Comparison of ENCODE assay signal across 12 mouse cellular contexts in the genomic region with DNA sequence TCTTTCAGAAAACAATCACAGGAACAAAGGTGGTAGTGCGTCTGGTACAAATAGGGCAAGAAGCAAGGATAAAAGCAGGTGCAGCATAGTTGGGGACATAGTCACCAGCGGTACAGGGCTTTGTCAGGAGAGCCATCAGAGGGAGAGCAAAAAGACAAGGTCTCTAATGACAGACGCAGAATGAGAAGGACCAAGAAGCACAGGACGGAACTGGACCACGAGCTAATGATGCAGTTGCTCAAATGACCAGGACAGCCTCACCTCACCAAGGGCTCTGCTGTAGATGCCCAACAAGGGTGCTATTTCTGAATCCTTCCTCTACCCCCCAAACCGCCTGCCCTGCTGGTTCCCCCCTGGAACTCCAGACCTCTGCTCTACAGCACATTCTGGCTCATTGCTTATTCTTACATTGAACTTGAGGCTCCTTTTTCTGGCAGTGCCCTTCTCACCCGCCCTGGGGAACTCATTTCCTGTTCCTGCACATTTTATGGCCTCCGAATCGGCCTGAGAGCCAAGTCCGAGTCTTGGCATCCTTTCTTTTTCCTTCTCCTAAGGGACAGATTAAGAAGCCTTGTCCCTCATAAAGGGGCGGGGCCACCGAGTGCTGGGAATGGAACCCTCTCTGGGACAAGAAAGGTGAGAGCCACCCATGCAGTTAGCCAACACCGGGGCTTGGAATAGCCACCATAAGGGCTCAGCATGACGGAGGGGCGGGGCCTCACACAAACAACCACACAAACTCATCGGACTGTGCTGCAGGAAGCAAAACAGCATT. TPM values are rescaled to one million over a fixed set of nuclear protein-coding genes. Genes with fewer than 3 reads are reported as not detected.
DNase-seq lines count a peak whose midpoint lies in the region; ATAC-seq and TF ChIP-seq lines count a peak whose summit lies in the region.
"Had no signal": no experiment of that assay in that cellular context is flagged by ENCODE, and none has a peak within 500 bp of the region (broad histone marks: within the 10 kb centered on the region; RNA-seq: fewer than 3 reads in every experiment).

No protein-coding gene starts in this region.

- DNase-seq in liver, postnatal 0 days, result no peak
- DNase-seq in liver, embryonic 11.5 days (ENCODE audit: low spot score), result no peak
- peak; percentile 65 to 68 for DNase-seq in gastrocnemius, adult 8-10 months (ENCODE audit: low spot score in 2 of 2)
- peak; percentile 2 for DNase-seq in lung, postnatal 36 days
- no peak for DNase-seq in left cerebral cortex, postnatal 14 days (ENCODE audit: low spot score in 2 of 2)
- DNase-seq: adrenal gland, adult 2 months; cerebellum, postnatal 25 days; thymus, postnatal 4 days had no signal

- H3K27ac ChIP-seq in liver, postnatal 0 days (ENCODE audit: low read depth), result no peak overlapping the region
- H3K27ac ChIP-seq in liver, embryonic 11.5 days (ENCODE audit: low read depth, low read length), result no peak overlapping the region
- H3K27ac ChIP-seq in kidney, embryonic 14.5 days (ENCODE audit: low read depth, low read length), result no peak overlapping the region
- H3K27ac ChIP-seq: forebrain, embryonic 15.5 days had no signal

- no peaks in the 10 kb centered on the region for H3K36me3 ChIP-seq in liver, postnatal 0 days (replicated peaks; ENCODE audit: insufficient read depth, low read length)
- H3K36me3 ChIP-seq in liver, embryonic 11.5 days (ENCODE audit: control insufficient read depth, insufficient read depth, low read length), result no peaks in the 10 kb centered on the region
- no peaks in the 10 kb centered on the region for H3K36me3 ChIP-seq in kidney, embryonic 14.5 days (ENCODE audit: control insufficient read depth, insufficient read depth, low read length)
- H3K36me3 ChIP-seq: forebrain, embryonic 15.5 days had no signal

- no peak overlapping the region for H3K9ac ChIP-seq in liver, postnatal 0 days (replicated peaks)
- H3K9ac ChIP-seq in liver, embryonic 11.5 days (ENCODE audit: low read depth, low read length), result no peak overlapping the region
- H3K9ac ChIP-seq in kidney, embryonic 14.5 days (ENCODE audit: low read depth, low read length), result no peak overlapping the region
- H3K9ac ChIP-seq: forebrain, embryonic 15.5 days had no signal

- TF ChIP-seq EP300 in liver, postnatal 0 days (IDR thresholded peaks at IDR 0.05; ENCODE audit: low read depth), result no peak

- ATAC-seq in liver, postnatal 0 days, result no peak
- ATAC-seq in liver, embryonic 11.5 days (replicated peaks; ENCODE audit: low FRiP score), result no peak
- ATAC-seq in kidney, embryonic 14.5 days (ENCODE audit: low FRiP score, low TSS enrichment), result peak; percentile 60; the same call in 1 of the 2 replicates
- ATAC-seq in megakaryocyte, adult 5-6 weeks (ENCODE audit: poor library complexity, severe bottlenecking), result no peak
- ATAC-seq: forebrain, embryonic 15.5 days had no signal

- WGBS in liver, postnatal 0 days (ENCODE audit: insufficient replicate concordance), result 58% methylated on average over 16 of the region's 16 CpGs
- WGBS in liver, embryonic 11.5 days, result 58% methylated on average over 16 of the region's 16 CpGs
- 44% methylated on average over 16 of the region's 16 CpGs for WGBS in kidney, embryonic 14.5 days

- no peaks in the 10 kb centered on the region for H3K4me1 ChIP-seq in liver, postnatal 0 days (ENCODE audit: insufficient read depth)
- no peaks in the 10 kb centered on the region for H3K4me1 ChIP-seq in liver, embryonic 11.5 days (replicated peaks; ENCODE audit: control insufficient read depth, insufficient read depth, low read length)
- H3K4me1 ChIP-seq in kidney, embryonic 14.5 days (ENCODE audit: control insufficient read depth, insufficient read depth, low read length), result no peaks in the 10 kb centered on the region
- H3K4me1 ChIP-seq: forebrain, embryonic 15.5 days had no signal

- H3K4me3 ChIP-seq in liver, postnatal 0 days (ENCODE audit: low read depth, low read length), result no peak overlapping the region
- H3K4me3 ChIP-seq in liver, embryonic 11.5 days (ENCODE audit: low read depth, low read length), result no peak overlapping the region
- no peak overlapping the region for H3K4me3 ChIP-seq in kidney, embryonic 14.5 days (ENCODE audit: low read length)
- H3K4me3 ChIP-seq: forebrain, embryonic 15.5 days had no signal

- H3K27me3 ChIP-seq in liver, postnatal 0 days (ENCODE audit: insufficient read depth, low read length), result no peaks in the 10 kb centered on the region
- H3K27me3 ChIP-seq in liver, embryonic 11.5 days (replicated peaks; ENCODE audit: control insufficient read depth, insufficient read depth, low read length), result no peaks in the 10 kb centered on the region
- no peaks in the 10 kb centered on the region for H3K27me3 ChIP-seq in kidney, embryonic 14.5 days (ENCODE audit: control insufficient read depth, insufficient read depth, low read length)
- H3K27me3 ChIP-seq: forebrain, embryonic 15.5 days had no signal

- H3K9me3 ChIP-seq in liver, postnatal 0 days (ENCODE audit: low read length), result no peaks in the 10 kb centered on the region
- H3K9me3 ChIP-seq in liver, embryonic 11.5 days (ENCODE audit: control insufficient read depth, low read length), result no peaks in the 10 kb centered on the region
- H3K9me3 ChIP-seq in kidney, embryonic 14.5 days (ENCODE audit: control insufficient read depth, low read length), result no peaks in the 10 kb centered on the region
- H3K9me3 ChIP-seq: forebrain, embryonic 15.5 days had no signal

- H3K4me2 ChIP-seq in liver, postnatal 0 days (ENCODE audit: low read depth, low read length), result 0 out of 2 replicates have a peak overlapping the region, but pooled peaks have one; percentile 22
- no peak overlapping the region for H3K4me2 ChIP-seq in liver, embryonic 11.5 days
- peak overlapping the region; percentile 32 for H3K4me2 ChIP-seq in kidney, embryonic 14.5 days (replicated peaks; ENCODE audit: low read depth, low read length)
- H3K4me2 ChIP-seq: forebrain, embryonic 15.5 days had no signal

- TF ChIP-seq CTCF in liver, postnatal 0 days (IDR thresholded peaks at IDR 0.05; ENCODE audit: low read depth), result no peak

- intact Hi-C loops in left cerebral cortex, postnatal 14 days (cut with DNase I), result no loop called here

RNA-seq across cellular contexts. Expression of a gene that starts 9.9 kb away (rescaled TPM):
- polyA plus RNA-seq in liver, postnatal 0 days (2015; fragmentation: Nextera tagmentation; extraction: Ambion mirVana), result 0.06 and 1.1 TPM in 2 replicates
- polyA plus RNA-seq in liver, embryonic 11.5 days (2014; fragmentation: Nextera tagmentation; extraction: Ambion mirVana), result 0.22 TPM in 1 of 2 replicates, not detected in the other
- 100 to 1,000 TPM; 191 to 208 (median 196) TPM for total RNA-seq in gastrocnemius, adult 8-10 months (2022)
- 0.50 TPM in 1 of 2 replicates, not detected in the other for polyA plus RNA-seq in kidney, embryonic 14.5 days (2014; fragmentation: Nextera tagmentation; extraction: Ambion mirVana)
- total RNA-seq in left cerebral cortex, postnatal 14 days (2021), result under 1 TPM; 0.32 to 0.42 TPM
- not detected in 2 replicates for total RNA-seq in megakaryocyte, adult 5-6 weeks (2015)
- not detected in 2 replicates for total RNA-seq in megakaryocyte, adult 5-6 weeks (2017)
- total RNA-seq: hematopoietic stem cell, adult 5-6 weeks had no signal

RNA-seq across cellular contexts. Expression of a gene that starts 24.8 kb away (rescaled TPM):
- 0.62 and 0.65 TPM in 2 replicates for polyA plus RNA-seq in liver, postnatal 0 days (2015; fragmentation: Nextera tagmentation; extraction: Ambion mirVana)
- polyA plus RNA-seq in liver, embryonic 11.5 days (2014; fragmentation: Nextera tagmentation; extraction: Ambion mirVana), result 1.9 and 2.1 TPM in 2 replicates
- total RNA-seq in gastrocnemius, adult 8-10 months (2022), result under 1 TPM; 0.12 to 0.56 (median 0.33) TPM
- polyA plus RNA-seq in kidney, embryonic 14.5 days (2014; fragmentation: Nextera tagmentation; extraction: Ambion mirVana), result 2.4 and 4.5 TPM in 2 replicates
- 1 to 10 TPM; 3.2 to 3.4 TPM for total RNA-seq in left cerebral cortex, postnatal 14 days (2021)
- 2.3 and 2.4 TPM in 2 replicates for total RNA-seq in megakaryocyte, adult 5-6 weeks (2015)
- total RNA-seq in megakaryocyte, adult 5-6 weeks (2017), result 1.8 and 2.4 TPM in 2 replicates

Comparison
In these comparisons a context has a peak if more than half of its experiments do, and no peak if none do; other contexts are left out.
1. DNase-seq: peak in gastrocnemius, adult 8-10 months (2 of 2) and lung, postnatal 36 days (single experiment); none in liver, postnatal 0 days (single experiment), liver, embryonic 11.5 days (single experiment) and left cerebral cortex, postnatal 14 days (0 of 2).
2. RNA of a gene that starts 9.9 kb away (total RNA-seq): 191 to 208 TPM in gastrocnemius, adult 8-10 months; 0.32 to 0.42 TPM in left cerebral cortex, postnatal 14 days and not detected in megakaryocyte, adult 5-6 weeks; every median in the first group is over 100 times any median in the second.